Mouse (Mus musculus) ovary, postnatal 36 days (tissue): ENCODE measurements around the gene Kif1b.
A peak's percentile ranks its signal among the peaks of the same experiment; 100 is the strongest.

ENCODE experiments used
- DNase-seq: peaks from one replicate; pipeline ENCODE4 v3.0.0; 2022; ENCODE audit warnings: low spot score, mixed read lengths

The Kif1b gene

DNA sequence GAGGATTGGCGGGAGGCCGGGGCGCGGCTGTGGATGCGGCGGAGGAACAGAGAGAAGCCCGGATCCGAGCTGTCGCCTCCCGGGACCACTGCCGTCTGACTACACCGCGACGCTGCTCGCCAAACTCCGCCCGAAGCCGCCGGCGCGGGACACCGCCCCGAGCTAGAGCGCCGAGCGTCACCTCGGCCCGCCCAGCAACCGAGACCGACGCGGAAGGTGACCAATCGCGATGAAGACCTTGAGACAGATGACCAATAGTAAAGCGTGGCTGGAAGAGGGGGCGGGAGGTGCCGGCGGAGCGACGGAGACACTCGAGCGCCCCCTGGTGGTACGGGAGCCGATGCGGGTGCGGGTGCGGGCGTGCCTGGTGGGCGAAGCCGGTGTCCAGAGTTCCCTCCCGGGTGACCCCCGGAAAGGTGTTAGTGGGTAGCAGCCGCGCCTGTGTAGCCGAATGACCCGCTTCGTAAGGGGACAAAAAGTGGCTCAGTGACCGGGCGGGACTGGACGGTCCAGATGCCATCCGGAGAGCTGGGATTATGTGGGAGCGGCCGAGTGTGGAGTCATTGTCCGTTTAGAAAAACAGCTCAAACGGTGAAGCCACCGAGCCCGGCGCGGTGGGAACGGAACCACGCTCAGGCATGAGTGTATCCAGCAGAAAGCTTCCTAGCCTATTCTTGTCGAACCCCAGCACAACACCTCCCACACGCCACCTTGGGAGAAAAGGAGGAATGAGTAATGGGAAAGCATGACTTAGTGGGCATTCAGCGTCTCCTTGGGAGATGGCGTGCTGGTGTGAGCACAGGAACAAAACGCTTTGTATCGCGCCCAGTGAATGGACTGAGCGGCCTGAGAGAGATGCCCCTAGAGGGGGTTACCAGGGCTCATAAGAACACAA lies at the start of gene Kif1b:
TSS of gene Kif1b (minus strand) at position 98 of the 895 bp plus-strand sequence.
- DNase-seq = peak; percentile 99

DNA sequence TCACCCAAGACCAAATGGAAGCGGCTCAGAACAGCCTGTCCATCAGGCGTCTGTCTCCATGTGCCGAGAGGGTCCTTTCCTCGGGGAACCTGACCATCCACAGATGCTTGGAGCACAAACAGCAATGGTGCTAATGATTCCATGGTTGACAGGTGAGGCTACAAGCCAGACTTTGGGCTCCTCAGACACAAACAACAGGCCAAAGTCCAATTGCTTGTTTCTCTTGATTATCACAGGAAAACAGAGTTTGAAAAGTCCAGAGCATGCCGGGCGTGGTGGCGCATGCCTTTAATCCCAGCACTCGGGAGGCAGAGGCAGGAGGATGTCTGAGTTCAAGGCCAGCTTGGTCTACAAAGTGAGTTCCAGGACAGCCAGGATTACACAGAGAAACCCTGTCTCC lies 47.2 kb upstream of the Kif1b start:
- no peak for DNase-seq

DNA sequence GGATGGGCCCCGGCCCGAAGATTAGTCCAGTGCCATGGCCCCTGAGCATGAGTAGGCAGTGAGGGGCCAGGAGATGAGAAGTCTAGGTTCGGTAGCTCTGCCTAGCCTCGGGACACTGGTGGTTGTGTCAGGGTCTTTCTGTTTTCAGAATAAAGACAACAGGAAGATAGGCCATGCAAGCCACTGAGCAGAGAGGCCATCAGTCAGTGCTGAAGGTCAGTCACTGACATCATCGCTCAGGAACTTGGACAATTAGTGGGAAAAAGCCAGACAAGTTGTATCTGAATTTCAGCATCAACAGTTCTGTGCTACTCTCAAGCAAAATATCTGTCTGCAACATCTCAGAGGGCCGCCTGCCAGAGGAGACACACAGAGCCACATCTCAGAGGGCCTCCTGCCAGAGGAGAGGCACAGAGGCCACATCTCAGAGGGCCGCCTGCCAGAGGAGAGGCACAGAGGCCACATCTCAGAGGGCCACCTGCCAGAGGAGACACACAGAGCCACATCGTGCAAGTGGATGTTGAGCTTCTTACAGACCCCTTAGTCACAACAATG lies 44.2 kb upstream of the Kif1b start:
- no peak for DNase-seq

DNA sequence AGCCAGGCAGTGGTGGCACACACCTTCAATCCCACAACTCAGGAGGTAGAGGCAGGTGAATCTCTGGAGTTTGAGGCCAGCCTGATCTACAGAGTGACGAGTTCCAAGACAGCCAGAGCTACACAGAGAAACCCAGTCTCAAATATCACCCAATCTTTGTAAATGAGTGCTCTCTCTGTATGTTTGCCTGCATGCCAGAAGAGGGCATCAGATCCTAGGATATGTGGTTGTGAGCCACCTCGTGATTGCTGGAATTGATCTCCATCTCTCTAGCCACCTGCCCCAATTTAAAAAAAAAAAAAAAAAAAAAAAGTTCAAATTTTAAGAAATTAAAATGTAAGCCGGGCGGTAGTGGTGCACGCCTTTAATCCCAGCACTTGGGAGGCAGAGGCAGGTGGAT lies 41.5 kb upstream of the Kif1b start:
- no peak for DNase-seq

DNA sequence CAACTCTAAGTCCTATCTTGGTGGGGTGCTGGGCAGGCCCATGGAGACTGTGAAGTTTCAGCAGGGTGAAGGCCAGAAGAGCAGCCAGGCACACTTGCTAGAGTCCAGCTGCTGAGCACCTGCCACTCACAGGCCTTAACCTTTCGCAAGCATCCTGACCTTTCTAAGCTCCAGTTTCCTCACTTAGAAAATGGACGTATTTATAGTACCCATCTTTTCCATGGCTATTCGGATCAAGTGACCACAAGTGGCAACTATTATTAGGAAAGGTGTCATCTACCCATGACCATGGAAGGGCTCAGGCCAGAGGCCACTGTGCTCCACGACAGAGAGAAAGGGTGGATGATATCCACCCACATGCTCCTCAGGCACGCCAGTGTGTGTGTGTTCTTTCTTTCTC lies 38.4 kb upstream of the Kif1b start:
- DNase-seq = no peak

DNA sequence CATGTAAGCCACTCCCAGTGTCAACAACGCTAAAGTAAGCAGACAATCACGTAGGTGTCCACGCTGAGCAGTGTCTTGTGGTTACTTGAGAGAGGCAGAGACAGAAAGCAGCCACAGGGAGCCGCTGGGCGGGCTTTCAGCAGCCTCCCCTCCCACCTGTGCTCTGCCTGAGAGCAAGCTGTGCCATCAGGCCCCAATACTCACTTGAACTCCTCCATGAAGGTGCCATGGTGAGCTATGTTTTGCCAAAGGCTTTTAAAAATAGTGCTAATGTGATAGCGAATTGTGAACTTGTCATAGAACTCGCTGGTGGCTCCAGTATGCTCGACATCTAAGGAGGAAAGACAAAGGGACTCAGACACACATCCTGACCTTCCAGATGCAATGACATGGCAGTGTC lies 36.8 kb upstream of the Kif1b start:
- DNase-seq = no peak

DNA sequence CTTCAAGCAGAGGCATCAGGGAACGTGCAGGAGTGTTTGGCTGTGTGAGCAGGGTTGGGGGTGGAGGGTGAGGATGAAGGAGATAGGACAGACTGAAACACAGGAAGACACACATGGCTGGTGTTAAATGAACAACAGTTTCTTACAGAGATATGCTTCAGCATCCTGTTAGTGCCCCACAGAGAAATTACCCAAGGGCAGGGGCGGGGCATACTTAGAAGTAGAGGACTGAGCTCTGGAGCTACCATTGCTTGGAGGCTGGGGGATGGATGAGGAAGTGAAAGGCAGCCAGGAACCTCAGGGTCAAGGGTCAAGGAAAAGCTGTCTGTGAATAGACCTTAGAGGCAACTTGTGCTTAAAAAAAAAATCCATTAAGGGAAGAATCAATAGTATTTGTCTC lies 33.2 kb upstream of the Kif1b start:
- DNase-seq = no peak

DNA sequence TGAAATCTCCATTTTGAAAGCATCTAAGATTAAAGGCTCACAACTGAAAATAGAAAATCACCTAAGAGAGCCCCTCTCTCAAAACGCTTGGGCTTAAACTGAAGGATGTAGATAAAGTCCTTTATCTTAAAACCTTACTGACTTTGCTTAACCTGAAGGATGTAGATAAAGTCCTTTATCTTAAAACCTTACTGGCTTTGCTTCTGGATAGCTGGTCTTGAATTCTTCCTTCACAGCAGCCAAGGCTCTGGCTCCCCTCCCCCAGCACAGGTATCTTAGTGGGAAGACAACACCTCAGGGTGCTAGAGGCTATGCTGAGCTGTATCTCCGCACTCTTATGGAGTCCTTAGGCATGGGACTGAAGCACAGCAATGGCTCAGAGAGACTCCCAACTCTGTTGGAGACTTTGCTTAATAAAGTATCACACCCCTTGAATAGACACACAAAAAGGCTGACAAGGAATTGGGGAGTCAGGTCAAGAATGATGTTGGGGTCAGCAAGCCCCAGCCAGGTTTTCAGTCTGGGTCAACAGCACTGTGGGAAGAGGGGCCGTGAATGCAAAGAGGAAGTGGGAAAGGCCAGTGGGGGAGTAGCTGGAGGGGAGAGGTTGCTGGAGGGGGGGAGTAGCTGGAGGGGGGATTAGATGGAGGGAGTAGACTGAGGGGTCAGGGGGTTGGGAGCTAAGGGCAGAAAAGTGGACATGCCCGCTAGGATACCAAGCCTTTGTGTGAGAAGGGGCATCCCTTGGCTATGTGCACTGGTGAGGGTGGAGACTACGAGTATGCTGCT lies 32.1 kb upstream of the Kif1b start:
- no peak for DNase-seq

DNA sequence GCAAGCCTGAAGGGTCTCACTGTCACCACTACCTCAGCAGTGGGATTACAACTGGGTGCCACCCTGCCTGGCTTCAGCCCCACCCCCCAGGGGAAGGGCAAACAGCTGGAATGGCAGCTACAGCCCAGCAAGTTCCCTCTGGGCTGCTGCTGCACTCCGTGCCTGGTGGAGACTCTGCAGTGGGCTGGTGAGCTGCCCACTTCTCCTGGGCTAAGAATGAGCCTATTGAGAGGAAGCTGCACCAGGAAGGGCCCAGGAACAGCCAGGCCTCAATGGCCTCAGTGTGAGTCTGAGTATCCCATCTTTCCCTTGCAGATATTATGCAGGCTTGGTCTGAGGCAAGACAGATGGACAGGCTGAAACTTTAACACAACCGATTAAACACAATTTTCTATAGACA lies 30.6 kb upstream of the Kif1b start:
- no peak for DNase-seq

DNA sequence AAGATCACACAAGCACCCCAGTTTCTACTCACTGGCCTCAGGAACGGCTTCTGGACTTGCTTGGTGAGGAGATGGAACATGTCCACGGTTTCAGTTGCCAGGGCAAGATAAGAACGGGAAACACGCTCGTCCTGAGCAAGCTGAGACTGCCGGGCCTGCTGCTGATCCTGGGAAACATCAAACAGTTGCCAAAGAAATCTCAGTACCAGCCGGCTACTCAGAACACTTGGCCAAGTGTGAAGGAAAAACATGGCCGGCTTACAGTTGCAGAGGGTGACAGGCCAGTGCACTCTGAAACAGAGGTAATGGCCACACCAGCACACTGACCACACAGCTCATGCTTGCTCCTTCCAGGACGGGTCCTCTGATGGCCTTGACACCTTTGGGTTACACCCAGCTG lies 29.9 kb upstream of the Kif1b start:
- no peak for DNase-seq

DNA sequence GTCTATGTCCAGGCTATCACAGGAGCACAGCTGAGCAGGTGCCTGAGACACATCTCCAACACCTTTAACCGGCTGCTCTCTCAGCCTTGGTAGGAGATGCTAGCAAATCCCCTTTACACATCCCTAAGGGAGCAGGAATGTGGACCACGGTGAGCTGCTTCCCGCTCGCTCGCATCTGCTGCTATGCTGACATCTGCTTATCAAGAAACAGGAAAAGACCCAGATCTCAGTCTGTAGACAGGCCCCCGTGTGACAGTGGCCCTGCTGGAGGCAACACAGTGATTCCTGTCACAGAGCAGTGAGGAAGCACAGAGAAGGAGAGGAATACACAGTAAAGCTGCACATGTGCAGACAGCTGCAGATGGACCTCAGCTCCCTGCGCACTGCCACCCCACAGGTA lies 28.8 kb upstream of the Kif1b start:
- DNase-seq = no peak

DNA sequence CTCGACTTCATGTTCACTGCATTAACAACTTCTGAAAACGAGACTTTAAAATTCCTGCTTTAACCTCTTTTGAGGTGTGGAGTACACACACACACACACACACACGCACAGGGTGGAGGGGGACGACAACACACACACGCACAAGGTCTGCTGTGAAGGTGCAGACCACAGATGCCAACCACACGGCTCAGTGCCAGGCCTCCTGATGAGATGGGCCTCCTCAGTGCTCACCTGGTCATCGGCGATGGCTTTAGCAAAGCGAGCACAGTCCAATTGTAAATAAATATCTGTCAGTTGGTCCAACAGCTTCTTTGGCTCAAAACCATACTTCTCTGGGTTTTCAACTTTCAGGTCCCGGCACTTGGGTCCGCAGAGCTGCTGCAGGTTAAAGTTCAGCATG lies 27.4 kb upstream of the Kif1b start:
- no peak for DNase-seq

DNA sequence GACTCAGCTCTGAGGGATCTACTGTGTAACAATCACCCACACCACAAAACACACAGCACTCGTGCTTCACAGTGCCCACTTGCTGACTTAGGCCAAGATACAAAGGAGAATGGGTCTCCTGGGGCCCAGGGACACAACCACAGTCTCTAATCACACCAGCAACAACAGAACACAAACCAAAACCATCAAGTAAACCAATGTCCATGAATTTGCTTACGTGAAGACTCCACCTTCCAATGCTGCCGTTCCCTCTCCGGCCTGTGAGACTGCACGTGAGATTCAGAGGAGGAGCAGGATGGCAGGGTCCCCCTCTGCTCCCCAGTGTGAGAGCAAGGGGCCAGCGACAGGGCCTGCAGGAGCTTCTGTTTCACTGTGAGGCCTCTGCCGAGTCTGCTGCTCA lies 25.2 kb upstream of the Kif1b start:
- DNase-seq = no peak

DNA sequence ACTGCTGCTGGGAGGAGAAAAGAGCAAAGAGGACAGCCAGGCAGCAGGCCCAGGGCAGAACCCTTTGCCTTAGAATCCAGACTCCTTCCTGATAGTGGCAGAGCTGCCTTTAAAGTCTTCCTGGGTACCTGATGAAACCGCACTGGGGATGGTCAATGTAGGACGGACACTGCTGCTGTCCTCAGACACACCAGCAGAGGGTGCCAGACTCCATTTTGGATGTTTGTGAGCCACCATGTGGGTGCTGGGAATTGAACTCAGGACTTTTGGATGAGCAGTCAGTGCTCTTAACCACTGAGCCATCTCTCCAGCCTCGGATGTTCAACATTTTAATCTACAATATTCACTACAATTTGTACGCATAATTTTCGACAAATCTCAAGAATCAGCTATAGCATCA lies 23.0 kb upstream of the Kif1b start:
- DNase-seq = no peak

DNA sequence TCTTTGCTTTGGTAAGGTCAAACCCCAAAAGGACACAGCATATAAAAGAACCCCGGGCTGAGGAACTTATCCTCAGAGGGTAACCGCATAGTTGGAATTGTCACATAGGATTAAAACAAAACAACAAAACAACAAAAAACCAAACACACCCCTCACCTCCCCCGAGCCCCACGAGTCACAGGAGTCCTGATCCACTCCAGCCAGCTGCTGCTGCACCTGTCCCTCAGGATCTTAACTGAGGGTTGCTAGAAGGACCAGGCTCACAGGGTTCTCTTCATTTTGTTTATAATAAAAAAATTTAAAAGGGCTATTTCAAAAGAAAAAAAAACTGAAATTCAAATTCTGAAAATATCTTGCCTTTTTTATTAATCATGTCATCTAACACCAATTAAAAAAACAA lies 21.2 kb upstream of the Kif1b start:
- DNase-seq = no peak

DNA sequence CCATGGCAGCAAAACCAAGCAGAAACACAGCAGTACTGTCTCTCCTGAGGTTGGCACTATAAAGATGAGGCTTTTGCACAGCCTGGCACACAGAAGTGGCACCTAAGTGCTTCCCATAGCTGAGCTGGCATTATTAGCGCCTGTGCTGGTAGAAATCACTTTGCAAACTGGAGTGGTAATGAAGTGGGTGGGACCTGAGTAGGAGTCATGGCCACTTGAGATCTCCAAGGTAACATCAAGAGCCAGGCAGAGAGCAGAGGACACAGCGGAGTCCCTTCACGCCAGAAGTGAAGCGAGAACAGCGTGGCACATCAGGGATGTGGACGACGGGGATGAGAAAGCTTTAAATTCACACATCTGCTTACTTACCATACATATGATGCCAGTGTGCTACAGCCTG lies 19.8 kb upstream of the Kif1b start:
- DNase-seq = no peak

DNA sequence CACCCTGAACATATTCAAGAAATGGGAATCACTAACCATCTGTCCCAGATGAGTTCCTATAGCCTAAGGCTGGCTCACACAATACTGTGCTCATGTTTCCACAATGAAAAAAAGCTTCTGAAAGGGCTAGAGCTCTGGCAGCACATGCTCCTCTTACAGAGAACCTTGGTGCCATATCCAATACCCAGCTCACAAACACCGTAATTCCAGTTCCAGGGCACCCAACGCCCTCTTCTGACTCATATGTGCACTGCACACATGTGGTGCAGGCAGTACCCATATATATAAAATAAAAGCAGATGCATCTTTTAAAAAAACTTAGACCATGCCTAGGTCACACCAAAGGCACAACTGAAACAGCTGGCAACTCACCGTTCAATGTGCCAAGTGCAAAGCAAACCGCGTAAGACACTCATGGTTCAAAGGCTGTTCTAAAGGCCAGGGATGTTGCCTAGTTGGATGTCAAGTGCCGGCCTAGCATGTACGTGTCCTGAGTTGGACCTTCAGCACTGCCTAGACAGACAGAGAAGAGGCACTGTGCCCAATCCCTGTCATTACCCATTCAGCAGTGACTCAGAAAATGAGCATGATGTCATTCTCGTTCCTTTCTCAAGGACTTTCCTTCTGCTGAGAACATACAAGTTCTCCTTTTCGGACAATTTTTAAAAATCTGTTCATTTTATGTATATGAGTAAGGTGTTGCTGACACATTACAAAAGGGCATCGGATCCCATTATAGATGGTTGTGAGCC lies 18.1 kb upstream of the Kif1b start:
- DNase-seq = no peak

DNA sequence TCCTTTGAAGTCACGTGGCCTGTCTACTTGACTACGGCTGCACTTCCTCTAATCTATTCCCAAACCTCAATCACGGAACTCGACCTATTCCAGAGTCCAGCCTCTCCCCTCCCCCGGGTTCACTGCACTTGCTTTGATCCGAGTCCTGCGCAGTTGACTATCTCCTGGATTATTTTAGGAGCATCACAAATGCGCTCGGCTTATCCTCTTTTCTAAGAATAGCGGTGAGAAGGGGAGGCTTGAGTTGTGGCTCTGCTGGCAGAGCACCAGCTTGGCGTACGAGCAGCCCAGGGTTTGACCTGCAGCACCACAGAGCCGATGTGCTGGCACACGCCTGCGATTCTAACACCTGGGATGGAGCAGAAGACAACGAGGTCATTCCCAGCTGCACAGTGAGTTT lies 16.2 kb upstream of the Kif1b start:
- DNase-seq = no peak

DNA sequence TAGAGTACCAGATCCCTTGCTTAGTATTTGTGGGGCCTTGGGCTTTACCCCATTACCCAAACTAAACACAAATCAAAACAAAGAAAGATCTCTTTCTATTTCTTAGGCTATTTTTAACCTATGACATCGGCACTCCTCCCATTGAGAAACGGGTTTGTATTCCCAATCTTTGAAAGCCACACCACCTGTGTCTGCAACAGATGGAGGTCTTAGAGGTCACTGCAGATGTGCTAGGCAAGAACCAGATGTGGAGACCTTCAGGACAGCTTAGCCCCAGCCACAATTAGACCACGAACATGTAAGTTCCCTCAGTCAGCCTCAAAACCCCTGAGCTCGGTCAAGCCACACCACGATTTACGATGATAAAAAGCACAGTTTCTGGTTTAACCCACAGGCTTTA lies 15.2 kb upstream of the Kif1b start:
- DNase-seq = no peak

DNA sequence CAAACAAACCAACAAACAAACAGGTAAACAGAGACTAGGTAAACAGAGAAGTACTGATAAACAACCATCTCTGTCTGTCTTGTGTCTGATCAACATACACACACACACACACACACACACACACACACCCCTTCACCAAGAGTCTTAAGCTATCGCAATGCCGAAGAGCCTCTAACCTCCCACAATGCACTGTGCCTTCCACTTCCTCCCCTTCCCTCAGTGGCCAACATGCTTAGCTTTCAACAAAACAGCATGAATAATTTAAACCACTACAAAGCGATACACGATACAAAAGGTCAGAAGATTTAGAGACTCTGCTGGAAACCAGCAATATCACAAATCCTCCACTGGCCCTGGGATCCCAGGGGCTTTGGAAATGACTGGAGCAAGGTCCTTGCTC lies 14.8 kb upstream of the Kif1b start:
- no peak for DNase-seq

DNA sequence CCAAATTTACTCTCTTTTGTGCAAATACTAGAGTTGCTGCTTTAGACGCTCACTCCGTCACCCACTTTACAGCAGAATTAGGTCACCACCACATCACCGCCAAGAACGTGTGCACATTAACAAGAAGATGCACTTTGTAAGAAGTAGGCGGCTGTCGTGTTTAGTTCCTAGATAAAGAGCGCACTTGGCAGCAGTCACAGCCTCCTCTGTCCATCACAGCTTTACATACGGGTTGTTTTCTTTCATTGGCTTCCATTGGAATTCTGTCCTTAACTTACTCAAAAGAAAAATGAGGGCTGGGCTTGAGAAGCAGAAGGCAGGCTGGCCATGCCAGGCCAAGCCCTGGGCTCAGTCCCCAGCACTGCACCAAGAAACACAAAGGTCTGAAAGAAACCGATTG lies 11.6 kb upstream of the Kif1b start:
- no peak for DNase-seq

DNA sequence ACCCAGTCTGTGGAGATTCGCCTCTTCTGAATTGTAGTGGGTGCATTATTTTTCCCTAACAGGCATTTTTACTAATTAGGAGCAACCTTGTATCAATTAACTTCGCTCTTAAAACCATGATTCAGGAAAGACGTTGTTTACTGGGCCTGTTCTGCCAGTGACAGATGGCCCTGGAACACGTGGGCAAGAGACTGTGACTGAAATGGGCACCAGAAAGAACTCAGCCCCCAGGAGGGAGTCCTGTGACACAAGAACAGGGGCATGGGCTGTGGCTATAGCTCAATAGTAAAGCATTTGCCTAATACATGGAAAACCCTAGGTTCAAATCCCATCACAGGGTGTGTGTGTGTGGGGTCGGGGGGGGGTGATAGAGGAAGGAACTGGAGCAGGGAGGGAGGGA lies 9.9 kb upstream of the Kif1b start:
- no peak for DNase-seq
